Mouse (Mus musculus) forebrain, embryonic 13.5 days (tissue): ENCODE data around the gene Dok5. TPM values are rescaled to one million over a fixed set of nuclear protein-coding genes. Genes with fewer than 3 reads are reported as not detected.
A peak's percentile ranks its signal among the peaks of the same experiment; 100 is the strongest.

Experiments used
- ATAC-seq: fragments of 200-750 bp; cut with Nextera tagmentation; 2 replicates; pipeline ENCODE4 v1.8.0; 2017
- H3K27ac ChIP-seq: fragments of 300-500 bp; sonication (generic); 2 replicates; pipeline ENCODE4 v1.5.1; 2015; ENCODE audit warnings: inconsistent platforms, mild to moderate bottlenecking, moderate library complexity
- H3K27me3 ChIP-seq: fragments of 300-500 bp; sonication (generic); 2 replicates; pipeline ENCODE4 v1.6.1; 2015; ENCODE audit warnings: mild to moderate bottlenecking, inconsistent platforms
- H3K36me3 ChIP-seq: fragments of 300-500 bp; sonication (generic); 2 replicates; pipeline ENCODE4 v1.6.1; 2015; ENCODE audit warnings: mild to moderate bottlenecking, inconsistent platforms; ENCODE audit not compliant: poor library complexity, severe bottlenecking
- H3K4me1 ChIP-seq: fragments of 300-500 bp; sonication (generic); 2 replicates; pipeline ENCODE4 v1.6.1; 2015; ENCODE audit warnings: inconsistent platforms
- H3K4me2 ChIP-seq: fragments of 300-500 bp; sonication (generic); 2 replicates; pipeline ENCODE4 v1.6.1; 2015; ENCODE audit warnings: inconsistent platforms, mild to moderate bottlenecking, moderate library complexity
- H3K4me3 ChIP-seq: fragments of 300-500 bp; sonication (generic); 2 replicates; pipeline ENCODE4 v1.5.1; 2015; ENCODE audit warnings: mild to moderate bottlenecking, inconsistent platforms
- H3K9ac ChIP-seq: fragments of 300-500 bp; sonication (generic); 2 replicates; pipeline ENCODE4 v1.6.1; 2015; ENCODE audit warnings: mild to moderate bottlenecking, inconsistent platforms
- H3K9me3 ChIP-seq: fragments of 300-500 bp; sonication (generic); replicated peaks from 2 replicates; pipeline ENCODE4 v1.6.1; 2016; ENCODE audit warnings: inconsistent platforms
- WGBS: fragments of 180-500 bp; shearing (Covaris S2); methylation state at CpG from one replicate; pipeline ENCODE4 v1.1.7; 2015; 5-methylcytosine and 5-hydroxymethylcytosine counted together
- polyA plus RNA-seq: library from polyadenylated mRNA; unstranded; fragments of >200 nt; fragmentation: Nextera tagmentation; extraction: Ambion mirVana; gene quantifications from 2 replicates; pipeline ENCODE4 v1.2.1, GENCODE M21; 2015

Dok5 gene
- polyA plus RNA-seq, 1 experiment from 2014 or later: 30.5 TPM

GRCm38 (mm10) chr2:170870566-170870965 lies 139.0 kb downstream of the Dok5 start:
- H3K36me3 ChIP-seq: peaks cover 4% of the 10 kb centered on the region; the same call in 1 of the 2 replicates
- H3K9me3 ChIP-seq: no peaks in the 10 kb centered on the region
- H3K9ac ChIP-seq: no peak overlapping the region
- H3K4me1 ChIP-seq: 0 out of 2 replicates have a peak, but pooled peaks cover 3% of the 10 kb centered on the region
- ATAC-seq: no peak
- H3K4me2 ChIP-seq: no peak overlapping the region
- H3K27ac ChIP-seq: no peak overlapping the region
- no peak overlapping the region for H3K4me3 ChIP-seq
- 87% methylated on average over 15 of the region's 15 CpGs for WGBS
- H3K27me3 ChIP-seq: no peaks in the 10 kb centered on the region

- Histone ChIP-seq H3K9me3 (no peaks in the 10 kb centered on the region), H3K27me3 (no peaks in the 10 kb centered on the region), H3K27ac (no peak overlapping the region), H3K4me1 (0 out of 2 replicates have a peak, but pooled peaks cover 3% of the 10 kb centered on the region), H3K4me3 (no peak overlapping the region), H3K9ac (no peak overlapping the region), H3K36me3 (peaks cover 4% of the 10 kb centered on the region; the same call in 1 of the 2 replicates), H3K4me2 (no peak overlapping the region)
- WGBS: 94% methylated on average over 3 of the region's 3 CpGs
- ATAC-seq: no peak
These were observed 139.9 kb downstream of the Dok5 start for GRCm38 (mm10) chr2:170871469-170871868.

GRCm38 (mm10) chr2:170873382-170873781 lies 141.8 kb downstream of the Dok5 start:
- H3K4me2 ChIP-seq: no peak overlapping the region
- peaks cover 4% of the 10 kb centered on the region; the same call in 1 of the 2 replicates for H3K36me3 ChIP-seq
- H3K9ac ChIP-seq: no peak overlapping the region
- no peaks in the 10 kb centered on the region for H3K27me3 ChIP-seq
- ATAC-seq: peak; percentile 19; the same call in 1 of the 2 replicates
- H3K9me3 ChIP-seq: no peaks in the 10 kb centered on the region
- no peak overlapping the region for H3K4me3 ChIP-seq
- H3K4me1 ChIP-seq: peaks cover 11% of the 10 kb centered on the region; the same call in 1 of the 2 replicates
- H3K27ac ChIP-seq: no peak overlapping the region
- 17% methylated on average over 8 of the region's 8 CpGs for WGBS

- peak; percentile 78 for ATAC-seq
- no peaks in the 10 kb centered on the region for H3K36me3 ChIP-seq
- no peak overlapping the region for H3K9ac ChIP-seq
- peaks cover 26% of the 10 kb centered on the region for H3K4me1 ChIP-seq
- no peak overlapping the region for H3K4me3 ChIP-seq
- H3K4me2 ChIP-seq: no peak overlapping the region
- no peaks in the 10 kb centered on the region for H3K9me3 ChIP-seq
- no peaks in the 10 kb centered on the region for H3K27me3 ChIP-seq
- WGBS: under 1% methylated on average over 4 of the region's 4 CpGs
- H3K27ac ChIP-seq: no peak overlapping the region
These were observed 145.9 kb downstream of the Dok5 start for GRCm38 (mm10) chr2:170877515-170877914.

- 63% methylated on average over 5 of the region's 5 CpGs for WGBS
These were observed 146.3 kb downstream of the Dok5 start for GRCm38 (mm10) chr2:170877936-170878335.

GRCm38 (mm10) chr2:170884209-170884801 lies 152.7 kb downstream of the Dok5 start:
- Histone ChIP-seq H3K4me2 (no peak overlapping the region), H3K9ac (no peak overlapping the region)
- 59% methylated on average over 4 of the region's 4 CpGs for WGBS

More at GRCm38 (mm10) chr2:170877936-170878335, 146.3 kb downstream of the Dok5 start:
- H3K27ac ChIP-seq: no peak overlapping the region
- H3K4me3 ChIP-seq: no peak overlapping the region
- no peaks in the 10 kb centered on the region for H3K27me3 ChIP-seq
- H3K9ac ChIP-seq: no peak overlapping the region
- peaks cover 26% of the 10 kb centered on the region for H3K4me1 ChIP-seq
- peak; percentile 28; the same call in 1 of the 2 replicates for ATAC-seq
- no peaks in the 10 kb centered on the region for H3K9me3 ChIP-seq
- H3K4me2 ChIP-seq: no peak overlapping the region
- H3K36me3 ChIP-seq: no peaks in the 10 kb centered on the region

GRCm38 (mm10) chr2:170887984-170888383 lies 156.4 kb downstream of the Dok5 start:
- 52% methylated on average over 9 of the region's 9 CpGs for WGBS
- ATAC-seq: no peak

More at GRCm38 (mm10) chr2:170884209-170884801, 152.7 kb downstream of the Dok5 start:
- H3K4me1 ChIP-seq: 0 out of 2 replicates have a peak, but pooled peaks cover 8% of the 10 kb centered on the region
- H3K36me3 ChIP-seq: no peaks in the 10 kb centered on the region
- no peak overlapping the region for H3K27ac ChIP-seq
- no peak overlapping the region for H3K4me3 ChIP-seq
- H3K27me3 ChIP-seq: no peaks in the 10 kb centered on the region
- no peak for ATAC-seq
- H3K9me3 ChIP-seq: no peaks in the 10 kb centered on the region

GRCm38 (mm10) chr2:170895096-170895495 lies 163.5 kb downstream of the Dok5 start:
- no peak overlapping the region for H3K9ac ChIP-seq
- H3K4me2 ChIP-seq: no peak overlapping the region
- H3K27ac ChIP-seq: no peak overlapping the region
- H3K4me3 ChIP-seq: no peak overlapping the region
- H3K36me3 ChIP-seq: no peaks in the 10 kb centered on the region
- WGBS: 59% methylated on average over 8 of the region's 8 CpGs
- H3K9me3 ChIP-seq: no peaks in the 10 kb centered on the region
- H3K27me3 ChIP-seq: no peaks in the 10 kb centered on the region
- H3K4me1 ChIP-seq: peaks cover 7% of the 10 kb centered on the region; the same call in 1 of the 2 replicates
- no peak for ATAC-seq

More at GRCm38 (mm10) chr2:170887984-170888383, 156.4 kb downstream of the Dok5 start:
- no peaks in the 10 kb centered on the region for H3K4me1 ChIP-seq
- no peaks in the 10 kb centered on the region for H3K27me3 ChIP-seq
- no peak overlapping the region for H3K4me2 ChIP-seq
- no peaks in the 10 kb centered on the region for H3K9me3 ChIP-seq
- H3K27ac ChIP-seq: no peak overlapping the region
- H3K9ac ChIP-seq: no peak overlapping the region
- H3K36me3 ChIP-seq: no peaks in the 10 kb centered on the region
- H3K4me3 ChIP-seq: no peak overlapping the region

GRCm38 (mm10) chr2:170902204-170903028 lies 170.8 kb downstream of the Dok5 start:
- 2% methylated on average over 13 of the region's 13 CpGs for WGBS
- H3K9ac ChIP-seq: no peak overlapping the region; the same call in 1 of the 2 replicates
- H3K4me1 ChIP-seq: peaks cover 20% of the 10 kb centered on the region
- H3K4me3 ChIP-seq: no peak overlapping the region
- no peaks in the 10 kb centered on the region for H3K27me3 ChIP-seq
- peak overlapping the region; percentile 84 for H3K27ac ChIP-seq
- peak overlapping the region; percentile 27 for H3K4me2 ChIP-seq
- ATAC-seq: peak; percentile 88
- peaks cover 8% of the 10 kb centered on the region for H3K9me3 ChIP-seq
- no peaks in the 10 kb centered on the region for H3K36me3 ChIP-seq

GRCm38 (mm10) chr2:170903029-170903306 lies 171.4 kb downstream of the Dok5 start:
- Histone ChIP-seq H3K36me3 (no peaks in the 10 kb centered on the region), H3K4me3 (no peak overlapping the region), H3K9me3 (peaks cover 8% of the 10 kb centered on the region), H3K4me1 (peaks cover 20% of the 10 kb centered on the region), H3K27me3 (no peaks in the 10 kb centered on the region), H3K9ac (peak overlapping the region; percentile 18; the same call in 1 of the 2 replicates), H3K4me2 (peak overlapping the region; percentile 27), H3K27ac (peak overlapping the region; percentile 84)
- ATAC-seq: peak; percentile 78
- WGBS: 18% methylated on average over 7 of the region's 7 CpGs

GRCm38 (mm10) chr2:170903367-170903766 lies 171.8 kb downstream of the Dok5 start:
- H3K36me3 ChIP-seq: no peaks in the 10 kb centered on the region
- no peak overlapping the region for H3K4me3 ChIP-seq
- no peak for ATAC-seq
- H3K9ac ChIP-seq: peak overlapping the region; percentile 18; the same call in 1 of the 2 replicates
- H3K27me3 ChIP-seq: no peaks in the 10 kb centered on the region
- 95% methylated on average over 9 of the region's 9 CpGs for WGBS
- peaks cover 8% of the 10 kb centered on the region for H3K9me3 ChIP-seq
- peaks cover 20% of the 10 kb centered on the region for H3K4me1 ChIP-seq
- no peak overlapping the region for H3K4me2 ChIP-seq
- peak overlapping the region; percentile 84 for H3K27ac ChIP-seq

- peak; percentile 50; the same call in 1 of the 2 replicates for ATAC-seq
- WGBS: 51% methylated on average over 13 of the region's 13 CpGs
- Histone ChIP-seq H3K27ac (no peak overlapping the region), H3K27me3 (no peaks in the 10 kb centered on the region), H3K9me3 (no peaks in the 10 kb centered on the region), H3K4me3 (no peak overlapping the region), H3K4me1 (peaks cover 14% of the 10 kb centered on the region), H3K9ac (no peak overlapping the region), H3K4me2 (no peak overlapping the region), H3K36me3 (no peaks in the 10 kb centered on the region)
These were observed 181.1 kb downstream of the Dok5 start for GRCm38 (mm10) chr2:170912589-170913223.
